Mouse (Mus musculus) spleen, postnatal 10 days (tissue): ENCODE results near the gene 1810046K07Rik.

Experiments
- DNase-seq, 2 experiments: peaks; one replicate each; pipeline ENCODE4 v3.0.0; 2021 to 2022; ENCODE audit warnings: low spot score in 2 of 2

The 1810046K07Rik gene

GRCm38 (mm10) chr9:51303980-51304379 is 24.7 kb downstream of the 1810046K07Rik start:
- no peak for DNase-seq

GRCm38 (mm10) chr9:51293541-51293940 is 35.2 kb downstream of the 1810046K07Rik start:
- DNase-seq: no peak

- DNase-seq: peak; percentile 35 to 73
Measured at GRCm38 (mm10) chr9:51292674-51293073, 36.0 kb downstream of the 1810046K07Rik start.

GRCm38 (mm10) chr9:51290980-51291379 is 37.7 kb downstream of the 1810046K07Rik start:
- no peak for DNase-seq

- no peak for DNase-seq
Measured at GRCm38 (mm10) chr9:51286079-51286478, 42.6 kb downstream of the 1810046K07Rik start.

- DNase-seq: peak; percentile 13 to 41
Measured at GRCm38 (mm10) chr9:51278500-51279381, 50.0 kb downstream of the 1810046K07Rik start, which contains the start of gene Colca2. Colca2 (minus strand) TSS chr9:51278569.

- no peak for DNase-seq
Measured at GRCm38 (mm10) chr9:51277834-51278498, 50.8 kb downstream of the 1810046K07Rik start.

- DNase-seq: no peak
Measured at GRCm38 (mm10) chr9:51274678-51275077, 54.0 kb downstream of the 1810046K07Rik start.

- DNase-seq: no peak
Measured at GRCm38 (mm10) chr9:51273581-51274154, 55.0 kb downstream of the 1810046K07Rik start.

- DNase-seq: no peak
Measured at GRCm38 (mm10) chr9:51272102-51272501, 56.6 kb downstream of the 1810046K07Rik start.

- DNase-seq: no peak
Measured at GRCm38 (mm10) chr9:51271073-51271472, 57.6 kb downstream of the 1810046K07Rik start.

GRCm38 (mm10) chr9:51268852-51269251 is 59.9 kb downstream of the 1810046K07Rik start:
- DNase-seq: no peak

GRCm38 (mm10) chr9:51258426-51258825 is 70.3 kb downstream of the 1810046K07Rik start:
- DNase-seq: no peak

- DNase-seq: no peak
Measured at GRCm38 (mm10) chr9:51256780-51257502, 71.8 kb downstream of the 1810046K07Rik start.
